Mouse (Mus musculus) kidney, embryonic 14.5 days (tissue): ENCODE results near the gene Ppil4. TPM values are rescaled to one million over a fixed set of nuclear protein-coding genes. Genes with fewer than 3 reads are reported as not detected.

Source experiments
- ATAC-seq: fragments of 200-750 bp; cut with Nextera tagmentation; 2 replicates; pipeline ENCODE4 v1.8.0; 2017; ENCODE audit warnings: moderate number of reproducible peaks, mild to moderate bottlenecking, moderate TSS enrichment, moderate library complexity; ENCODE audit not compliant: low FRiP score, low TSS enrichment
- H3K27ac ChIP-seq: fragments of 300-500 bp; sonication (generic); 2 replicates; pipeline ENCODE4 v1.5.1; 2014; ENCODE audit warnings: low read depth, mild to moderate bottlenecking, low read length, moderate library complexity, mixed read lengths
- H3K27me3 ChIP-seq: fragments of 300-500 bp; sonication (generic); 2 replicates; pipeline ENCODE4 v1.6.1; 2014; ENCODE audit warnings: mild to moderate bottlenecking, low read length; ENCODE audit not compliant: control insufficient read depth, insufficient read depth
- H3K36me3 ChIP-seq: fragments of 300-500 bp; sonication (generic); 2 replicates; pipeline ENCODE4 v1.6.1; 2014; ENCODE audit warnings: low read length, mixed read lengths; ENCODE audit not compliant: control insufficient read depth, insufficient read depth
- H3K4me1 ChIP-seq: fragments of 300-500 bp; sonication (generic); 2 replicates; pipeline ENCODE4 v1.6.1; 2014; ENCODE audit warnings: low read length, mixed read lengths; ENCODE audit not compliant: control insufficient read depth, insufficient read depth
- H3K4me2 ChIP-seq: fragments of 300-500 bp; sonication (generic); replicated peaks from 2 replicates; pipeline ENCODE4 v1.6.1; 2014; ENCODE audit warnings: low read depth, mild to moderate bottlenecking, low read length
- H3K4me3 ChIP-seq: fragments of 300-500 bp; sonication (generic); 2 replicates; pipeline ENCODE4 v1.5.1; 2014; ENCODE audit warnings: mild to moderate bottlenecking, low read length
- H3K9ac ChIP-seq: fragments of 300-500 bp; sonication (generic); 2 replicates; pipeline ENCODE4 v1.6.1; 2014; ENCODE audit warnings: low read depth, mild to moderate bottlenecking, low read length, moderate library complexity
- H3K9me3 ChIP-seq: fragments of 300-500 bp; sonication (generic); 2 replicates; pipeline ENCODE4 v1.6.1; 2016; ENCODE audit warnings: low read length; ENCODE audit not compliant: control insufficient read depth
- WGBS: fragments of 180-500 bp; shearing (Covaris S2); extraction: QIAGEN DNeasy Blood & Tissue Kit; methylation state at CpG from one replicate; pipeline ENCODE4 v1.1.7; 2014; 5-methylcytosine and 5-hydroxymethylcytosine counted together
- polyA plus RNA-seq: library from polyadenylated mRNA; unstranded; fragments of >200 nt; fragmentation: Nextera tagmentation; extraction: Ambion mirVana; gene quantifications from 2 replicates; pipeline ENCODE4 v1.2.1, GENCODE M21; 2014

The Ppil4 gene
- polyA plus RNA-seq, 1 experiment from 2014 or later, result 40.8 TPM

- ATAC-seq, result no peak
- H3K4me2 ChIP-seq, result no peak overlapping the region
- H3K27me3 ChIP-seq, result no peaks in the 10 kb centered on the region
- no peaks in the 10 kb centered on the region for H3K9me3 ChIP-seq
- H3K4me1 ChIP-seq, result peaks cover 6% of the 10 kb centered on the region; the same call in 1 of the 2 replicates
- H3K27ac ChIP-seq, result no peak overlapping the region
- H3K36me3 ChIP-seq, result no peaks in the 10 kb centered on the region
- no peak overlapping the region for H3K9ac ChIP-seq
- WGBS, result 81% methylated on average over 9 of the region's 9 CpGs
- H3K4me3 ChIP-seq, result no peak overlapping the region
Measured at GRCm38 (mm10) chr10:7833377-7834165, 40.9 kb downstream of the Ppil4 start.

- WGBS, result 67% methylated on average over 10 of the region's 10 CpGs
- Histone ChIP-seq H3K36me3 (no peaks in the 10 kb centered on the region), H3K27ac (no peak overlapping the region), H3K4me2 (no peak overlapping the region), H3K4me1 (peaks cover 6% of the 10 kb centered on the region; the same call in 1 of the 2 replicates), H3K9ac (no peak overlapping the region), H3K27me3 (no peaks in the 10 kb centered on the region), H3K9me3 (no peaks in the 10 kb centered on the region), H3K4me3 (no peak overlapping the region)
- ATAC-seq, result no peak
Measured at GRCm38 (mm10) chr10:7834671-7835225, 42.1 kb downstream of the Ppil4 start.

- 67% methylated on average over 2 of the region's 2 CpGs for WGBS
- H3K4me1 ChIP-seq, result peaks cover 6% of the 10 kb centered on the region; the same call in 1 of the 2 replicates
- H3K36me3 ChIP-seq, result no peaks in the 10 kb centered on the region
- no peak for ATAC-seq
- no peak overlapping the region for H3K4me2 ChIP-seq
- H3K9me3 ChIP-seq, result no peaks in the 10 kb centered on the region
- no peak overlapping the region for H3K4me3 ChIP-seq
- H3K9ac ChIP-seq, result no peak overlapping the region
- no peak overlapping the region for H3K27ac ChIP-seq
- no peaks in the 10 kb centered on the region for H3K27me3 ChIP-seq
Measured at GRCm38 (mm10) chr10:7836902-7837301, 44.2 kb downstream of the Ppil4 start.

- 92% methylated on average over 8 of the region's 8 CpGs for WGBS
- H3K36me3 ChIP-seq, result no peaks in the 10 kb centered on the region
- H3K9me3 ChIP-seq, result no peaks in the 10 kb centered on the region
- no peak overlapping the region for H3K9ac ChIP-seq
- no peak overlapping the region for H3K4me2 ChIP-seq
- H3K4me1 ChIP-seq, result peaks cover 2% of the 10 kb centered on the region; the same call in 1 of the 2 replicates
- H3K27ac ChIP-seq, result no peak overlapping the region
- ATAC-seq, result no peak
- no peaks in the 10 kb centered on the region for H3K27me3 ChIP-seq
- H3K4me3 ChIP-seq, result no peak overlapping the region
Measured at GRCm38 (mm10) chr10:7837446-7837845, 44.8 kb downstream of the Ppil4 start.

- Histone ChIP-seq H3K4me3 (no peak overlapping the region), H3K9me3 (no peaks in the 10 kb centered on the region), H3K9ac (no peak overlapping the region), H3K36me3 (no peaks in the 10 kb centered on the region), H3K27me3 (no peaks in the 10 kb centered on the region), H3K27ac (no peak overlapping the region), H3K4me1 (no peaks in the 10 kb centered on the region), H3K4me2 (no peak overlapping the region)
- no peak for ATAC-seq
- 89% methylated on average over 8 of the region's 8 CpGs for WGBS
Measured at GRCm38 (mm10) chr10:7838036-7838435, 45.3 kb downstream of the Ppil4 start.

- Histone ChIP-seq H3K9ac (no peak overlapping the region), H3K27me3 (no peaks in the 10 kb centered on the region), H3K4me2 (no peak overlapping the region), H3K9me3 (no peaks in the 10 kb centered on the region), H3K36me3 (no peaks in the 10 kb centered on the region), H3K27ac (no peak overlapping the region), H3K4me1 (no peaks in the 10 kb centered on the region), H3K4me3 (no peak overlapping the region)
- ATAC-seq, result no peak
- 77% methylated on average over 5 of the region's 5 CpGs for WGBS
Measured at GRCm38 (mm10) chr10:7838874-7839421, 46.3 kb downstream of the Ppil4 start.

- 91% methylated on average over 22 of the region's 22 CpGs for WGBS
- Histone ChIP-seq H3K36me3 (no peaks in the 10 kb centered on the region), H3K27me3 (no peaks in the 10 kb centered on the region), H3K4me2 (no peak overlapping the region), H3K27ac (no peak overlapping the region), H3K4me3 (no peak overlapping the region), H3K9ac (no peak overlapping the region), H3K9me3 (no peaks in the 10 kb centered on the region), H3K4me1 (no peaks in the 10 kb centered on the region)
- ATAC-seq, result no peak
Measured at GRCm38 (mm10) chr10:7839551-7840352, 47.1 kb downstream of the Ppil4 start.

- no peak overlapping the region for H3K4me3 ChIP-seq
- no peak overlapping the region for H3K27ac ChIP-seq
- H3K36me3 ChIP-seq, result no peaks in the 10 kb centered on the region
- H3K9me3 ChIP-seq, result no peaks in the 10 kb centered on the region
- no peak overlapping the region for H3K4me2 ChIP-seq
- 86% methylated on average over 2 of the region's 2 CpGs for WGBS
- no peaks in the 10 kb centered on the region for H3K4me1 ChIP-seq
- no peaks in the 10 kb centered on the region for H3K27me3 ChIP-seq
- no peak for ATAC-seq
- H3K9ac ChIP-seq, result no peak overlapping the region
Measured at GRCm38 (mm10) chr10:7840353-7840733, 47.7 kb downstream of the Ppil4 start.
